Mouse (Mus musculus) hindbrain, embryonic 13.5 days (tissue): ENCODE data around the gene Nploc4. TPM values are rescaled to one million over a fixed set of nuclear protein-coding genes. Genes with fewer than 3 reads are reported as not detected.
"Not testable (repeated sequence)": the region's sequence is repeated elsewhere in the genome, so short reads cannot be mapped to it uniquely, and the experiment has no call there.

ENCODE experiments used
- ATAC-seq: fragments of 200-750 bp; cut with Nextera tagmentation; 2 replicates; pipeline ENCODE4 v1.8.0; 2017; ENCODE audit warnings: moderate TSS enrichment; ENCODE audit not compliant: low FRiP score
- H3K27ac ChIP-seq: fragments of 300-500 bp; sonication (generic); 2 replicates; pipeline ENCODE4 v1.5.1; 2015; ENCODE audit warnings: inconsistent platforms, mild to moderate bottlenecking, moderate library complexity
- H3K27me3 ChIP-seq: fragments of 300-500 bp; sonication (generic); 2 replicates; pipeline ENCODE4 v1.6.1; 2015; ENCODE audit warnings: mild to moderate bottlenecking, inconsistent platforms
- H3K36me3 ChIP-seq: fragments of 300-500 bp; sonication (generic); 2 replicates; pipeline ENCODE4 v1.6.1; 2015; ENCODE audit warnings: mild to moderate bottlenecking, inconsistent platforms
- H3K4me1 ChIP-seq: fragments of 300-500 bp; sonication (generic); replicated peaks from 2 replicates; pipeline ENCODE4 v1.6.1; 2015; ENCODE audit warnings: inconsistent platforms
- H3K4me2 ChIP-seq: fragments of 300-500 bp; sonication (generic); 2 replicates; pipeline ENCODE4 v1.6.1; 2015; ENCODE audit warnings: inconsistent platforms, mild to moderate bottlenecking, moderate library complexity
- H3K4me3 ChIP-seq: fragments of 300-500 bp; sonication (generic); 2 replicates; pipeline ENCODE4 v1.5.1; 2015; ENCODE audit warnings: mild to moderate bottlenecking, inconsistent platforms
- H3K9ac ChIP-seq: fragments of 300-500 bp; sonication (generic); 2 replicates; pipeline ENCODE4 v1.6.1; 2015; ENCODE audit warnings: mild to moderate bottlenecking, inconsistent platforms
- H3K9me3 ChIP-seq: fragments of 300-500 bp; sonication (generic); 2 replicates; pipeline ENCODE4 v1.6.1; 2016; ENCODE audit warnings: inconsistent platforms
- WGBS: fragments of 180-500 bp; shearing (Covaris S2); methylation state at CpG from one replicate; pipeline ENCODE4 v1.1.7; 2015; 5-methylcytosine and 5-hydroxymethylcytosine counted together
- polyA plus RNA-seq: library from polyadenylated mRNA; unstranded; fragments of >200 nt; fragmentation: Nextera tagmentation; extraction: Ambion mirVana; gene quantifications from 2 replicates; pipeline ENCODE4 v1.2.1, GENCODE M21; 2015

Gene Nploc4
- polyA plus RNA-seq, 1 experiment from 2014 or later = 32.5 TPM

DNA sequence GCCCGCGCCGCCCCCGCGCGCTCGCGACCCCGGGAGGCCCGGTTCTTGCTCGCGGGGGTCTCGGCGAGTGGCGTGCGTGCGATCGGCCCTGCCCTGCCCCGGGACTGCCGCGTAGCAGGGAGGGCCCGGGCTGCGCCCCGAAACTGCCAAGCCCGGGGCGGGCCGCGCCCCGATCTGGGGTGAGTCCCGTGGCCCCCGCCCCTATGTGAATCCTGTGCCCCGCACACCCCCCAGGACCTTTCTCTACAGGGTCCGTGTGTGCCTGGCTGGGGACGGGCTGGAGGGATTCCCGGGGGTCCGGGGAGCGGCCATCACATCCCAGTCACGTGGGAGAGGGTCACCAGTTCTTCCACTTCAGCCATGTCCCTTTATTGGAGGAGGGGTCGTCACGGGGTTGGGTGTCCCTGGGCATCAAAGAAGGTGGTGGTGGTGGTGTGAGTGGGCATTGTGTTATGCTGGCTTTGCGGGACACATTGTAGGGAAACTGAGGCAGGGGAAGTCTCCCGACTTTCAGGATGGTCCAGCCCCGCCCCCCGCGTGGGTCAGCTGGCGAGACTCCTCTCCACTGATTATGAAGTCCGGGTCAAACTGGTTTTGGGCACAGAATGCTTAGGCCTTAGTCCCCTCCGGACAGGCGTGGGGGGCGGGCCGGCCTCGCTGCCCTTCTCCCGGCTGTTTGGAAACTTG, 88.7 kb downstream of the Nploc4 start:
- Histone ChIP-seq H3K4me1 (peaks cover 67% of the 10 kb centered on the region), H3K36me3 (peaks cover 23% of the 10 kb centered on the region), H3K4me2 (peak overlapping the region; percentile 95), H3K9ac (peak overlapping the region; percentile 100), H3K9me3 (no peaks in the 10 kb centered on the region), H3K4me3 (peak overlapping the region; percentile 100), H3K27ac (peak overlapping the region; percentile 100), H3K27me3 (no peaks in the 10 kb centered on the region)
- ATAC-seq = peak; percentile 12
- WGBS = 1% methylated on average over 48 of the region's 53 CpGs

DNA sequence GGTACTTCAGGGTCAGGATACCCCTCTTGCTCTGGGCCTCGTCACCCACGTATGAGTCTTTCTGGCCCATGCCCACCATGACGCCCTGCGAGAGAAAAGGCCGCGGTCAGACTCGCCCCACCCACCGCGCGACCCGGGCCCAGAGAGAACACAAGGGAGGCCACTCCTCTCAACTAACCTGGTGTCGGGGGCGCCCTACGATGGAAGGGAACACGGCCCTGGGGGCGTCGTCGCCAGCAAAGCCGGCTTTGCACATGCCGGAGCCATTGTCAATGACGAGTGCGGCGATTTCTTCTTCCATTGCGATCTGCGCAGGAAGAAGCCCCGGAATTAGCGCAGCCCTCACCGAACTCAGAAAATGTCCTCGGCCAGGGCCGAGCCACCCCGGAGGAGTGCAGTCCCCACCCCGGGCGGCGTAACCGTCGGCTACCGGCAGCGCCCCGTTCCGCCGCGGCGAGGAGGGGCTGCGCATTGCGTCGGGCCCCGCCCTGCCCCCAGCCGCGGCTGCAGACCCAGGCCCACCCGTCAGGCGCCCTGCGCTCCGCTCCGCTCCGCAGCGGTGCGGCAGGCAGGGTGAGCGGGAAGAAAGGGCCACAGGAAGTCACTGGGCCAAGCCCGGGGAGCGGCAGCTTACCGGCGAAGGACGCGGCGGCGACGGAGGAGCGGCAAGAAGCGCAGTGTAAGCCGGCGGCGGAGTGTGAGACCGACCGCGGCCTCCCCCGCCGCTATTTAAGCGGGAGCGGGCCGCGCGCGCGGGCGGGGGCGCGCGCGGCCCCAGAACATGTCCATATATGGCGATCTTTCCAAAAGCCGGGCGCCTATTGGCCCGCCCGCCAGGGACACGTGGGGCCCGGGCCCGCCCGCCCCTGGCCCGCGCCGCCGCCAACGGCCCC, 89.5 kb downstream of the Nploc4 start, which contains the start of gene Actg1:
Actg1 (minus strand) TSS at position 752 of the 893 bp plus-strand sequence.
- 1% methylated on average over 79 of the region's 103 CpGs for WGBS
- Histone ChIP-seq H3K4me1 (peaks cover 59% of the 10 kb centered on the region), H3K4me2 (peak within 1 kb of the TSS; percentile 95), H3K27ac (peak within 1 kb of the TSS; percentile 100), H3K4me3 (peak within 1 kb of the TSS; percentile 100), H3K36me3 (peaks cover 23% of the 10 kb centered on the region), H3K9me3 (no peaks in the 10 kb centered on the region), H3K9ac (peak within 1 kb of the TSS; percentile 100), H3K27me3 (no peaks in the 10 kb centered on the region)
- peak; percentile 80 for ATAC-seq

DNA sequence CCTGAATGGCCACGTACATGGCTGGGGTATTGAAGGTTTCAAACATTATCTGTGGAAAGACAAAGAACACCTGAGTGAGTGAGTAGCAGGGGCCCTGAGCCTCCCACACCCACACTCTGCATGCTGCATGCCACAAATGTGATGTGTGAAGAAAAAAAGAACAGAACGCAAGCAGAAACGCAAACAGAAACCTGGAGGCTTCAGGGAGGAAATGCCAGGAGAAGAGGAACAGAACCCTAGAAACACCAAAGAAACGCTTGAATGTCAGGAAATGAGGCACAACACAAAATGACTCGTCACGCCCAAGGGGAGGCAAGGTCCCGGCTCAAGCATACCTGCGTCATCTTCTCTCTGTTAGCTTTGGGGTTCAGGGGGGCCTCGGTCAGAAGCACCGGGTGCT, 90.2 kb downstream of the Nploc4 start:
- Histone ChIP-seq H3K4me3 (peak overlapping the region; percentile 100), H3K27ac (peak overlapping the region; percentile 100), H3K9ac (peak overlapping the region; percentile 100), H3K4me1 (peaks cover 51% of the 10 kb centered on the region), H3K27me3 (no peaks in the 10 kb centered on the region), H3K4me2 (peak overlapping the region; percentile 83), H3K36me3 (peaks cover 23% of the 10 kb centered on the region), H3K9me3 (no peaks in the 10 kb centered on the region)
- ATAC-seq = no peak
- 5% methylated on average over 10 of the region's 10 CpGs for WGBS

- peak overlapping the region; percentile 55 for H3K4me3 ChIP-seq
- H3K36me3 ChIP-seq = peaks cover 23% of the 10 kb centered on the region
- H3K9me3 ChIP-seq, H3K27me3 ChIP-seq, ATAC-seq: not testable (repeated sequence)
- H3K4me1 ChIP-seq = peaks cover 44% of the 10 kb centered on the region
- H3K4me2 ChIP-seq = peak overlapping the region; percentile 82
- H3K27ac ChIP-seq = peak overlapping the region; percentile 31
- H3K9ac ChIP-seq = peak overlapping the region; percentile 79
- WGBS = 65% methylated on average over 11 of the region's 13 CpGs
Measured at GRCm38 (mm10) chr11:120346383-120347034, 91.0 kb downstream of the Nploc4 start.

GRCm38 (mm10) chr11:120345067-120345681, 92.3 kb downstream of the Nploc4 start:
- H3K9ac ChIP-seq = peak overlapping the region; percentile 73
- H3K9me3 ChIP-seq = no peaks in the 10 kb centered on the region
- peaks cover 23% of the 10 kb centered on the region for H3K36me3 ChIP-seq
- WGBS = 30% methylated on average over 1 of the region's 1 CpGs
- H3K4me3 ChIP-seq = peak overlapping the region; percentile 45
- H3K27ac ChIP-seq = peak overlapping the region; percentile 49
- ATAC-seq = no peak
- H3K4me2 ChIP-seq = peak overlapping the region; percentile 90
- peaks cover 31% of the 10 kb centered on the region for H3K4me1 ChIP-seq
- H3K27me3 ChIP-seq = no peaks in the 10 kb centered on the region

GRCm38 (mm10) chr11:120344310-120344920, 93.1 kb downstream of the Nploc4 start:
- Histone ChIP-seq H3K36me3 (peaks cover 23% of the 10 kb centered on the region), H3K9me3 (no peaks in the 10 kb centered on the region), H3K4me2 (peak overlapping the region; percentile 90), H3K27me3 (no peaks in the 10 kb centered on the region), H3K4me1 (peaks cover 24% of the 10 kb centered on the region), H3K4me3 (peak overlapping the region; percentile 45), H3K27ac (peak overlapping the region; percentile 55; the same call in 1 of the 2 replicates), H3K9ac (peak overlapping the region; percentile 73; the same call in 1 of the 2 replicates)
- ATAC-seq = no peak
- 60% methylated on average over 5 of the region's 5 CpGs for WGBS

- 83% methylated on average over 5 of the region's 5 CpGs for WGBS
- Histone ChIP-seq H3K27me3 (no peaks in the 10 kb centered on the region), H3K9ac (no peak overlapping the region), H3K4me2 (peak overlapping the region; percentile 90; the same call in 1 of the 2 replicates), H3K4me3 (peak overlapping the region; percentile 45; the same call in 1 of the 2 replicates), H3K36me3 (peaks cover 23% of the 10 kb centered on the region), H3K27ac (peak overlapping the region; percentile 55; the same call in 1 of the 2 replicates), H3K9me3 (no peaks in the 10 kb centered on the region), H3K4me1 (peaks cover 20% of the 10 kb centered on the region)
- ATAC-seq = no peak
Measured at GRCm38 (mm10) chr11:120343519-120344309, 93.8 kb downstream of the Nploc4 start.

DNA sequence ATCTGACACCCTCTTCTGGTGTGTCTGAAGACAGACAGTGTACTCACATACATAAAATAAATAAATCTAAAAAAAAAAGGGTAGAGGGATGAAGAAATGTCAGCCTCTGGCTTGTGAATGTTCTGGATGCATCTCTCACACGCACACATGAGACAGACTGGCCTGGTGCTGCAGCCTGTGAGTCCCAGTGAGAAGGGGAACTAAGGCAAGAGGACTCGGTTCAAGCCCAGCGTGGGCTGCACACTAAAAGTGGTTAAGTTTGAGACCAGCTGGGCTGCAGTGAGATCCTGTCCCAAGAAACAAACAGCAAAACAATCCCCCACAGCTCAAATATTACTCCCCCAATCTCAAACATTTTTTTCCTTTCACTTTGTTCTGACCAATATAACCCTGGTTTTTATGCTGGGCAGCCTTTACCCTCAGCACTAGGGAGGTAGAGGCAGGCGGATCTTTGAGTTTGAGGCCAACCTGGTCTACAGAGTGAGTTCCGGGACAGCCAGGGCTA, 94.8 kb downstream of the Nploc4 start:
- WGBS = 95% methylated on average over 5 of the region's 5 CpGs
- H3K4me3 ChIP-seq = no peak overlapping the region
- no peak for ATAC-seq

GRCm38 (mm10) chr11:120341661-120342060, 95.8 kb downstream of the Nploc4 start:
- Histone ChIP-seq H3K36me3 (peaks cover 18% of the 10 kb centered on the region), H3K27ac (no peak overlapping the region), H3K4me3 (no peak overlapping the region), H3K4me1 (peaks cover 19% of the 10 kb centered on the region), H3K27me3 (no peaks in the 10 kb centered on the region), H3K4me2 (no peak overlapping the region), H3K9ac (no peak overlapping the region), H3K9me3 (no peaks in the 10 kb centered on the region)
- ATAC-seq = no peak
- WGBS = 92% methylated on average over 4 of the region's 4 CpGs

More for the DNA sequence above, 94.8 kb downstream of the Nploc4 start:
- Histone ChIP-seq H3K27ac (no peak overlapping the region), H3K4me1 (peaks cover 20% of the 10 kb centered on the region), H3K27me3 (no peaks in the 10 kb centered on the region), H3K9ac (no peak overlapping the region), H3K36me3 (peaks cover 23% of the 10 kb centered on the region), H3K4me2 (no peak overlapping the region), H3K9me3 (no peaks in the 10 kb centered on the region)

GRCm38 (mm10) chr11:120339978-120340513, 97.5 kb downstream of the Nploc4 start:
- H3K9ac ChIP-seq = no peak overlapping the region
- H3K36me3 ChIP-seq = peaks cover 9% of the 10 kb centered on the region
- WGBS = 86% methylated on average over 10 of the region's 10 CpGs
- H3K27me3 ChIP-seq = no peaks in the 10 kb centered on the region
- peaks cover 11% of the 10 kb centered on the region for H3K4me1 ChIP-seq
- H3K9me3 ChIP-seq = no peaks in the 10 kb centered on the region
- no peak for ATAC-seq
- no peak overlapping the region for H3K27ac ChIP-seq
- H3K4me2 ChIP-seq = no peak overlapping the region
- H3K4me3 ChIP-seq = no peak overlapping the region
